Comparison of ENCODE assay signal across 18 mouse cellular contexts in genomic region chr2:162970896-162971295, GRCm38 (mm10). TPM values are rescaled to one million over a fixed set of nuclear protein-coding genes. Genes with fewer than 3 reads are reported as not detected.
"Had no signal": no experiment of that assay in that cellular context is flagged by ENCODE, and none has a peak within 500 bp of the region (broad histone marks: within the 10 kb centered on the region; RNA-seq: fewer than 3 reads in every experiment).

No protein-coding gene starts in this region.

- H3K4me3 ChIP-seq: neural tube, embryonic 15.5 days; stomach, embryonic 15.5 days had no signal

- H3K9me3 ChIP-seq: neural tube, embryonic 15.5 days; stomach, embryonic 15.5 days had no signal

- H3K36me3 ChIP-seq: neural tube, embryonic 15.5 days; stomach, embryonic 15.5 days had no signal

- DNase-seq: retina, postnatal 1 day; right cerebral cortex, adult 18-20 months; right cerebral cortex, postnatal 14 days; right cerebral cortex, postnatal 25 days; right cerebral cortex, postnatal 4 days; spleen, adult 18-20 months; thymus, adult 18-20 months; thymus, adult 2 months; thymus, postnatal 14 days; thymus, postnatal 25 days; thymus, postnatal 36 days; thymus, postnatal 4 days had no signal

- H3K27me3 ChIP-seq: stomach, embryonic 15.5 days had no signal

- H3K27ac ChIP-seq: neural tube, embryonic 15.5 days; stomach, embryonic 15.5 days; stomach, postnatal 0 days had no signal

RNA-seq across cellular contexts. Expression of gene Sgk2, which starts 16.2 kb away (rescaled TPM):
- total RNA-seq: neutrophil, adult 5-6 weeks had no signal
- polyA plus RNA-seq: stomach, embryonic 14.5 days had no signal

RNA-seq across cellular contexts. Expression of gene L3mbtl1, which starts 27.6 kb away (rescaled TPM):
- polyA plus RNA-seq: small intestine, adult 2 months had no signal
